Mouse (Mus musculus): ENCODE data around the gene Dapk3. TPM values are rescaled to one million over a fixed set of nuclear protein-coding genes. Genes with fewer than 3 reads are reported as not detected.

Gene Dapk3
- 168 and 226 TPM in 2 replicates for polyA plus RNA-seq (2012; rRNA removed)

GRCm38 (mm10) chr10:81182336-81183333 is at the start of gene Dapk3:
TSS of gene Dapk3 (plus strand) at chr10:81183005.

GRCm38 (mm10) chr10:81134966-81135681 is 47.7 kb upstream of the Dapk3 start, which contains the start of gene Zbtb7a:
TSS of gene Zbtb7a (plus strand) at chr10:81135220.

GRCm38 (mm10) chr10:81167200-81168086 is 15.4 kb upstream of the Dapk3 start, which contains the start of gene Pias4:
TSS of gene Pias4 (minus strand) at chr10:81167923.

GRCm38 (mm10) chr10:81176466-81177271 is 6.1 kb upstream of the Dapk3 start, which contains the start of gene Eef2:
TSS of gene Eef2 (plus strand) at chr10:81176631.

GRCm38 (mm10) chr10:81183805-81184204 is 1.0 kb downstream of the Dapk3 start, which contains the start of gene 4930442H23Rik:
TSS of gene 4930442H23Rik (minus strand) at chr10:81183849.

GRCm38 (mm10) chr10:81201807-81202758 is 19.3 kb downstream of the Dapk3 start, which contains the start of gene Nmrk2:
TSS of gene Nmrk2 (minus strand) at chr10:81202051.

GRCm38 (mm10) chr10:81230438-81231332 is 47.9 kb downstream of the Dapk3 start, which contains the start of gene Atcay:
TSS of gene Atcay (minus strand) at chr10:81230833.

GRCm38 (mm10) chr10:81232580-81233225 is 49.9 kb downstream of the Dapk3 start, which contains the start of gene Zfr2:
TSS of gene Zfr2 (plus strand) at chr10:81233155.

Other genes with a start within 250 kb of the Dapk3 start
- 5.9 and 6.7 TPM in 2 replicates for gene Gng7, start 168.1 kb upstream of the Dapk3 start, polyA plus RNA-seq (2012; rRNA removed)
- gene Diras1, start 157.3 kb upstream of the Dapk3 start, polyA plus RNA-seq (2012; rRNA removed), result 0.20 and 0.25 TPM in 2 replicates
- 54.7 and 57.3 TPM in 2 replicates for gene Slc39a3, start 145.6 kb upstream of the Dapk3 start, polyA plus RNA-seq (2012; rRNA removed)
- 318 and 335 TPM in 2 replicates for gene Sgta, start 122.8 kb upstream of the Dapk3 start, polyA plus RNA-seq (2012; rRNA removed)
- gene Thop1, start 113.0 kb upstream of the Dapk3 start, polyA plus RNA-seq (2012; rRNA removed), result 133 and 135 TPM in 2 replicates
- 4.3 and 7.6 TPM in 2 replicates for gene Creb3l3, start 84.1 kb upstream of the Dapk3 start, polyA plus RNA-seq (2012; rRNA removed)
- gene Map2k2, start 77.1 kb upstream of the Dapk3 start, polyA plus RNA-seq (2012; rRNA removed), result 253 and 327 TPM in 2 replicates
- gene Zbtb7a, start 47.8 kb upstream of the Dapk3 start, polyA plus RNA-seq (2012; rRNA removed), result 89.6 and 105 TPM in 2 replicates
- gene Pias4, start 15.1 kb upstream of the Dapk3 start, polyA plus RNA-seq (2012; rRNA removed), result 48.8 and 60.5 TPM in 2 replicates
- 2,943 and 3,409 TPM in 2 replicates for gene Eef2, start 6.4 kb upstream of the Dapk3 start, polyA plus RNA-seq (2012; rRNA removed)
- not detected in 2 replicates for gene 4930442H23Rik, start 844 bp downstream of the Dapk3 start, polyA plus RNA-seq (2012; rRNA removed)
- gene Nmrk2, start 19.0 kb downstream of the Dapk3 start, polyA plus RNA-seq (2012; rRNA removed), result not detected in 2 replicates
- gene Atcay, start 47.8 kb downstream of the Dapk3 start, polyA plus RNA-seq (2012; rRNA removed), result not detected in 2 replicates
- 48.7 and 50.1 TPM in 2 replicates for gene Zfr2, start 50.1 kb downstream of the Dapk3 start, polyA plus RNA-seq (2012; rRNA removed)
- gene Matk, start 69.9 kb downstream of the Dapk3 start, polyA plus RNA-seq (2012; rRNA removed), result 3.3 and 4.2 TPM in 2 replicates
- gene Mrpl54, start 83.9 kb downstream of the Dapk3 start, polyA plus RNA-seq (2012; rRNA removed), result 134 and 190 TPM in 2 replicates
- 170 and 185 TPM in 2 replicates for gene Apba3, start 84.0 kb downstream of the Dapk3 start, polyA plus RNA-seq (2012; rRNA removed)
- 18.6 and 20.4 TPM in 2 replicates for gene Tjp3, start 108.6 kb downstream of the Dapk3 start, polyA plus RNA-seq (2012; rRNA removed)
- gene Pip5k1c, start 110.0 kb downstream of the Dapk3 start, polyA plus RNA-seq (2012; rRNA removed), result 90.4 and 97.0 TPM in 2 replicates
- 45.0 and 53.4 TPM in 2 replicates for gene Cactin, start 138.1 kb downstream of the Dapk3 start, polyA plus RNA-seq (2012; rRNA removed)
- gene Tbxa2r, start 145.7 kb downstream of the Dapk3 start, polyA plus RNA-seq (2012; rRNA removed), result 34.6 and 38.7 TPM in 2 replicates
- gene Gipc3, start 160.3 kb downstream of the Dapk3 start, polyA plus RNA-seq (2012; rRNA removed), result 1.8 and 2.4 TPM in 2 replicates
- gene Hmg20b, start 167.5 kb downstream of the Dapk3 start, polyA plus RNA-seq (2012; rRNA removed), result 168 and 202 TPM in 2 replicates
- gene Mfsd12, start 174.5 kb downstream of the Dapk3 start, polyA plus RNA-seq (2012; rRNA removed), result 43.4 and 67.4 TPM in 2 replicates
- 13.7 and 14.3 TPM in 2 replicates for gene 4930404N11Rik, start 182.8 kb downstream of the Dapk3 start, polyA plus RNA-seq (2012; rRNA removed)
- gene Fzr1, start 195.5 kb downstream of the Dapk3 start, polyA plus RNA-seq (2012; rRNA removed), result 189 and 205 TPM in 2 replicates
- gene Dohh, start 201.4 kb downstream of the Dapk3 start, polyA plus RNA-seq (2012; rRNA removed), result 178 and 192 TPM in 2 replicates
- gene Gm48551, start 201.5 kb downstream of the Dapk3 start, polyA plus RNA-seq (2012; rRNA removed), result 10.9 and 15.0 TPM in 2 replicates
- 9.3 and 10.3 TPM in 2 replicates for gene Gm48552, start 206.0 kb downstream of the Dapk3 start, polyA plus RNA-seq (2012; rRNA removed)
- gene Smim24, start 210.0 kb downstream of the Dapk3 start, polyA plus RNA-seq (2012; rRNA removed), result 16.3 and 19.5 TPM in 2 replicates